Mouse (Mus musculus) central nervous system, embryonic 18 days (tissue): Measurements from ENCODE around the gene Gm3371. TPM values are rescaled to one million over a fixed set of nuclear protein-coding genes. Genes with fewer than 3 reads are reported as not detected.

Experiments
- polyA plus RNA-seq: library from polyadenylated mRNA; depleted of rRNA; stranded (reverse); fragments of >200 nt; gene quantifications from 2 replicates; pipeline ENCODE4 v1.2.3, GENCODE M21; 2012; rRNA removed

The Gm3371 gene
- polyA plus RNA-seq: not detected in 2 replicates

DNA sequence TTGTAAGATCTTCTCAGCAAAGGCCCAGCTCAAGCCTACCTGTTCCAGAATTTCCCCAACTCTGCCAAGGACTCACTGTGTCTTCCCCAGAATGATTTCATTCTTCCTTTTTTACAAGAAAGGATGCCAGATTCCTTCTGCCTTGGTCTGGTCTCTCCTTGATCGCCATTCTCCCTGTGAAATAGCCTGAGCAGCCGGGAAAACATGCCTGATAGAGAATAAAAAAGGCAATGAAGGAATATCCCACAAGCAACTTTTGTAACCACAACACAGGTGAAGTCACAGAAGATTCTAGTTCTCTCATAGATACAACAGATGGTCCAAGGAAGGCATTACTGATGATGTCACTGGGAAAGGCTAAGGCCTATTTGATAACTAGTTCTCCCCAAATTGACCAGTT, at the start of gene Gm3371:
Gm3371 (minus strand) TSS at position 101 of the 400 bp plus-strand sequence.

DNA sequence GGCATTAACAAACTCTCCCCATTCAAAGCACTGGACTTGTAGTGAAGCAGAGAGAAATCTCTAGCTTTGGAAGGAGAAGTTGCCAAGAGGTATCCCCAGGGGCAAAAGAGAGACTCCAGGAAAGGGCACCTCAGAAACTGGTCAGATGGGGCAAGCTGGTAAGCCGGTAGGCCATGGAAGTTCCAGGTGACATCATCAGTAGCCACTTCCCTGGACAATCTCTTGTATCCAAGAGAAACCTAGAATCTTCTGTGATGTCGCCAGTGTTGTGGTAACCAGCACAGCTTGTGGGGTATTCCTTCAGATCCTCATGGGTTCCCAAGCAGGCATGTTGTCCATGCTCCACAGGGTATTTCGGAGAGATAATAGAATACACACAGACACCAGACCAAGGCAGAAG, 22.8 kb upstream of the Gm3371 start, which contains the start of gene Gm8232:
Gm8232 (plus strand) TSS at position 301 of the 400 bp plus-strand sequence.

DNA sequence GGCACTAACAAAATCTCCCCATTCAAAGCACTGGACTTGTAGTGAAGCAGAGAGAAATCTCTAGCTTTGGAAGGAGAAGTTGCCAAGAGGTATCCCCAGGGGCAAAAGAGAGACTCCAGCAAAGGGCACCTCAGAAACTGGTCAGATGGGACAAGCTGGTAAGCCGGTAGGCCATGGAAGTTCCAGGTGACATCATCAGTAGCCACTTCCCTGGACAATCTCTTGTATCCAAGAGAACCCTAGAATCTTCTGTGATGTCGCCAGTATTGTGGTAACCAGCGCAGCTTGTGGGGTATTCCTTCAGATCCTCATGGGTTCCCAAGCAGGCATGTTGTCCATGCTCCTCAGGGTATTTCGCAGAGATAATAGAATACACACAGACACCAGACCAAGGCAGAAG, 45.4 kb downstream of the Gm3371 start, which contains the start of gene Gm8229:
Gm8229 (plus strand) TSS at position 301 of the 400 bp plus-strand sequence.

Other genes with a start within 250 kb of the Gm3371 start
- gene Gm8212, start 213.0 kb downstream of the Gm3371 start, polyA plus RNA-seq: not detected in 2 replicates
- gene 4930503E14Rik, start 197.4 kb downstream of the Gm3371 start, polyA plus RNA-seq: not detected in 2 replicates
- gene Gm8220, start 125.1 kb downstream of the Gm3371 start, polyA plus RNA-seq: not detected in 2 replicates
- gene Gm5930, start 72.1 kb downstream of the Gm3371 start, polyA plus RNA-seq: not detected in 2 replicates
- not detected in 2 replicates for gene Gm8229, start 45.3 kb downstream of the Gm3371 start, polyA plus RNA-seq
- gene Gm8232, start 22.9 kb upstream of the Gm3371 start, polyA plus RNA-seq: not detected in 2 replicates
- gene BC061237, start 81.8 kb upstream of the Gm3371 start, polyA plus RNA-seq: not detected in 2 replicates
- gene Gm17093, start 107.6 kb upstream of the Gm3371 start, polyA plus RNA-seq: not detected in 2 replicates
- gene Gm8247, start 172.5 kb upstream of the Gm3371 start, polyA plus RNA-seq: not detected in 2 replicates
- not detected in 2 replicates for gene Gm5624, start 217.2 kb upstream of the Gm3371 start, polyA plus RNA-seq